Mouse (Mus musculus) testis, adult 2 months (tissue): Measurements from ENCODE around the gene Pard3.

Experiments used
- CTCF ChIP-seq: fragments of 200-500 bp; IDR thresholded peaks from 2 replicates; pipeline ENCODE4 v1.5.1; 2012; ENCODE audit warnings: low read depth, mild to moderate bottlenecking, inconsistent platforms, low read length, moderate library complexity; ENCODE audit not compliant: control insufficient read depth, insufficient read depth, insufficient replicate concordance
- POLR2A ChIP-seq: fragments of 200-500 bp; IDR thresholded peaks from 2 replicates; pipeline ENCODE4 v1.6.1; 2012; ENCODE audit warnings: low read depth, mild to moderate bottlenecking, inconsistent platforms, low read length, moderate library complexity; ENCODE audit not compliant: control insufficient read depth

GRCm38 (mm10) chr8:127531866-127532265 lies 468.2 kb downstream of the Pard3 start:
- TF ChIP-seq CTCF (no peak), POLR2A (no peak)
